Mouse (Mus musculus): ENCODE measurements around the gene Acvr1c. TPM values are rescaled to one million over a fixed set of nuclear protein-coding genes. Genes with fewer than 3 reads are reported as not detected.

Acvr1c gene
- total and polyA plus RNA-seq, 2 experiments from 2014 or later, result 0.23 to 0.31 TPM

DNA sequence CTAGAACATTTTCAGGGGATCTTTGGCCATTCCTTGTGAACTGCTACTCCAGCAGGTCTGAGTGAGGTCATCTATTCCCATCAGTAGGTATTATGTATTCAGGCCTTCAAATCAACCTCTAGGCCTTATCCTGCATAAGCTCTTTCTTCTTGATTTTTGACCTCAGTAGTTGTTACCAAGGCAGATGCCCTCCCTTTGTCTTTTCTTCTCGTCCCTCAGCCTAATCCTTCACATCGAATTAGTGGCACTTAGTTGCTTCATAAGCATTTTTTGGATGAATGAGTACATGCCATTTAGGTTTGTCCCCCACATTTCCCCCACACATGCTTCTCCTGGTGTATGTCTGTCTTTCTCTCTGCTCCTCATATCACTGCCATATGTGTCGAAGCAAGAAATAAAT, 8.5 kb upstream of the Acvr1c start:
- Histone ChIP-seq H3K27me3 (ENCODE audit: insufficient read depth, low read length) (no peaks in the 10 kb centered on the region), H3K4me2 (ENCODE audit: low read depth, low read length) (no peak overlapping the region), H3K4me3 (ENCODE audit: low read length) (no peak overlapping the region), H3K36me3 (ENCODE audit: insufficient read depth, low read length) (no peaks in the 10 kb centered on the region), H3K9me3 (ENCODE audit: low read length) (no peaks in the 10 kb centered on the region), H3K27ac (no peak overlapping the region), H3K9ac (replicated peaks; ENCODE audit: low read length) (no peak overlapping the region), H3K4me1 (ENCODE audit: insufficient read depth, low read length) (no peaks in the 10 kb centered on the region)
- no peak for ATAC-seq
- no peak for TF ChIP-seq CTCF (IDR thresholded peaks at IDR 0.05; ENCODE audit: low read depth)
- 64% methylated on average over 3 of the region's 3 CpGs for WGBS
- no peak for DNase-seq (ENCODE audit: low spot score)

- Histone ChIP-seq H3K4me2 (ENCODE audit: low read depth, low read length) (no peak overlapping the region), H3K9me3 (ENCODE audit: low read length) (no peaks in the 10 kb centered on the region), H3K9ac (replicated peaks; ENCODE audit: low read length) (no peak overlapping the region), H3K27me3 (ENCODE audit: insufficient read depth, low read length) (no peaks in the 10 kb centered on the region), H3K4me1 (ENCODE audit: insufficient read depth, low read length) (peaks cover 7% of the 10 kb centered on the region; the same call in 1 of the 2 replicates), H3K27ac (no peak overlapping the region), H3K36me3 (ENCODE audit: insufficient read depth, low read length) (no peaks in the 10 kb centered on the region), H3K4me3 (ENCODE audit: low read length) (no peak overlapping the region)
- WGBS, result 88% methylated on average over 3 of the region's 3 CpGs
- ATAC-seq (no peak), DNase-seq (ENCODE audit: low spot score) (no peak)
- TF ChIP-seq CTCF (IDR thresholded peaks at IDR 0.05; ENCODE audit: low read depth), result no peak
Observed at GRCm38 (mm10) chr2:58361361-58362046, 3.8 kb upstream of the Acvr1c start.

DNA sequence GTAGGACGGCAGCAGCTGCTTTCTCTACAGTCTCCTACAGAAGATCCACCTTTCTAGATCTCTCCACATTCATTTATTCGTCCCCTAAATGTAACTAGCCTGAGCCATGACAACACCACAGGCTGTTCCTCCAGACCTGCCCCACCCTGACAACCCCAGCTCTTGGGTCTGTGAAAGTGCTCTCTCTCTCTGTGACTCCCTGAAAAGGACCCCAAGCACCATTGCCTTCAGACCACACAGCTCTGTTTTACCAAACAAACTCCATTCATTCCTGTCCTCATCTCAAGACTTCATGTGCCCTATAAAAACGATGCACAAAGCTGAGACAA, 401 bp upstream of the Acvr1c start:
- ATAC-seq (no peak; the same call in 1 of the 2 replicates), DNase-seq (ENCODE audit: low spot score) (no peak)
- WGBS, result 16% methylated on average over 3 of the region's 3 CpGs
- peak overlapping the region; percentile 100 for H3K4me2 ChIP-seq (ENCODE audit: low read depth, low read length)
- TF ChIP-seq CTCF (IDR thresholded peaks at IDR 0.05; ENCODE audit: low read depth), result no peak
- no peaks in the 10 kb centered on the region for H3K36me3 ChIP-seq (ENCODE audit: insufficient read depth, low read length)
- no peak overlapping the region for H3K27ac ChIP-seq
- H3K4me3 ChIP-seq (ENCODE audit: low read length), result peak overlapping the region; percentile 67
- peaks cover 7% of the 10 kb centered on the region; the same call in 1 of the 2 replicates for H3K4me1 ChIP-seq (ENCODE audit: insufficient read depth, low read length)
- peak overlapping the region; percentile 47 for H3K9ac ChIP-seq (replicated peaks; ENCODE audit: low read length)
- H3K27me3 ChIP-seq (ENCODE audit: insufficient read depth, low read length), result no peaks in the 10 kb centered on the region
- no peaks in the 10 kb centered on the region for H3K9me3 ChIP-seq (ENCODE audit: low read length)

- H3K4me1 ChIP-seq (ENCODE audit: insufficient read depth, low read length), result peaks cover 7% of the 10 kb centered on the region; the same call in 1 of the 2 replicates
- WGBS, result 1% methylated on average over 7 of the region's 7 CpGs
- H3K9ac ChIP-seq (replicated peaks; ENCODE audit: low read length), result peak overlapping the region; percentile 47
- no peaks in the 10 kb centered on the region for H3K36me3 ChIP-seq (ENCODE audit: insufficient read depth, low read length)
- H3K4me2 ChIP-seq (ENCODE audit: low read depth, low read length), result peak overlapping the region; percentile 100
- H3K9me3 ChIP-seq (ENCODE audit: low read length), result no peaks in the 10 kb centered on the region
- H3K4me3 ChIP-seq (ENCODE audit: low read length), result peak overlapping the region; percentile 67
- DNase-seq (ENCODE audit: low spot score) (no peak), ATAC-seq (peak; percentile 61; the same call in 1 of the 2 replicates)
- no peak for TF ChIP-seq CTCF (IDR thresholded peaks at IDR 0.05; ENCODE audit: low read depth)
- H3K27ac ChIP-seq, result no peak overlapping the region
- H3K27me3 ChIP-seq (ENCODE audit: insufficient read depth, low read length), result no peaks in the 10 kb centered on the region
Observed at GRCm38 (mm10) chr2:58357068-58357413, 654 bp downstream of the Acvr1c start.

DNA sequence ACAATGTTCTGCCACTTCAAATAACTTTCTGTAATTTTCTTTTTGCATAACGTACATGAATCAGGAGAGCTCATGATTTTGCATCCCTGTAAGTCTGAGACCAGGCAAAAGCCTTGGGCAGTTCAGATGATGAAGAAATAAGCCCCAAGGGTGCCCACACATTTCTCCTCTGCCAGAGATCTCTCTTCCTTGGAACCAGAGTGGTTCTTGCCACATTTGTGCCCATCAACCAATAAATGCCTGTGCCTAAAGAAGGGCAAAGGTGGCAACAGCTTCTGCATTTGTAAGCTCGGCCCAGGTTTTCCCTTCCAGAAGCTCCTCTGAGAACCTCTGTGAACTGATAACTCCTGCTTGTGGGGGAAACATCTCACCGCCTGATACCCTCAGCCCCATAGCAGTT, 3.3 kb downstream of the Acvr1c start:
- WGBS, result 92% methylated on average over 3 of the region's 3 CpGs
- H3K36me3 ChIP-seq (ENCODE audit: insufficient read depth, low read length), result no peaks in the 10 kb centered on the region
- DNase-seq (ENCODE audit: low spot score), result no peak
- no peak overlapping the region for H3K4me2 ChIP-seq (ENCODE audit: low read depth, low read length)
- H3K4me3 ChIP-seq (ENCODE audit: low read length), result no peak overlapping the region
- no peak overlapping the region for H3K9ac ChIP-seq (replicated peaks; ENCODE audit: low read length)
- H3K27ac ChIP-seq, result no peak overlapping the region
- peaks cover 7% of the 10 kb centered on the region; the same call in 1 of the 2 replicates for H3K4me1 ChIP-seq (ENCODE audit: insufficient read depth, low read length)
- H3K9me3 ChIP-seq (ENCODE audit: low read length), result no peaks in the 10 kb centered on the region
- H3K27me3 ChIP-seq (ENCODE audit: insufficient read depth, low read length), result no peaks in the 10 kb centered on the region
- TF ChIP-seq CTCF (IDR thresholded peaks at IDR 0.05; ENCODE audit: low read depth), result no peak
- ATAC-seq, result no peak

DNA sequence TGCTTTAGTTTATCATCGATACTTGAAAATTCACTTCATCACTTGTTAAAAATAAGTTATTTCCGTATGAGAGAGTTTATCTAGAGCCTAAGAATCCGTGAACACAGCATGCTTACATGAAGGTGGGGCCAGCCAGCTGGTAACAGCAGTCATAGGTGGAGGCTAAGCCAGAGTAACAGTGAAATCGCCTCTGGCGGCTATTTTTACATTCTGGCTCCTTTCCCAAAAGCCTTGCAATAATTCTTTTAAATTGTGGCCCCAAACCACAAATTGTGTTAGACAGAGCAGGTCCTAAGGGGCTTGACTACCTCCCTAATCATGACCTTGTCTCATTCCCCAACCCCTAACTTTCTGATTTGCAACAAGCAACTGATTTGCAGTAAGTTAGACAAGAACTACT, 4.8 kb downstream of the Acvr1c start:
- Histone ChIP-seq H3K4me3 (ENCODE audit: low read length) (no peak overlapping the region), H3K4me1 (ENCODE audit: insufficient read depth, low read length) (peaks cover 7% of the 10 kb centered on the region; the same call in 1 of the 2 replicates), H3K27me3 (ENCODE audit: insufficient read depth, low read length) (no peaks in the 10 kb centered on the region), H3K9ac (replicated peaks; ENCODE audit: low read length) (no peak overlapping the region), H3K9me3 (ENCODE audit: low read length) (no peaks in the 10 kb centered on the region), H3K27ac (no peak overlapping the region), H3K36me3 (ENCODE audit: insufficient read depth, low read length) (no peaks in the 10 kb centered on the region), H3K4me2 (ENCODE audit: low read depth, low read length) (no peak overlapping the region)
- ATAC-seq, result no peak
- TF ChIP-seq CTCF (IDR thresholded peaks at IDR 0.05; ENCODE audit: low read depth), result no peak
- DNase-seq (ENCODE audit: low spot score), result no peak
- WGBS, result 75% methylated on average over 5 of the region's 5 CpGs

GRCm38 (mm10) chr2:58350657-58351056, 7.0 kb downstream of the Acvr1c start:
- DNase-seq (ENCODE audit: low spot score) (no peak), ATAC-seq (no peak)
- WGBS, result 94% methylated on average over 2 of the region's 2 CpGs
- Histone ChIP-seq H3K4me1 (ENCODE audit: insufficient read depth, low read length) (no peaks in the 10 kb centered on the region), H3K9ac (replicated peaks; ENCODE audit: low read length) (no peak overlapping the region), H3K27me3 (ENCODE audit: insufficient read depth, low read length) (no peaks in the 10 kb centered on the region), H3K4me2 (ENCODE audit: low read depth, low read length) (no peak overlapping the region), H3K9me3 (ENCODE audit: low read length) (no peaks in the 10 kb centered on the region), H3K36me3 (ENCODE audit: insufficient read depth, low read length) (no peaks in the 10 kb centered on the region), H3K4me3 (ENCODE audit: low read length) (no peak overlapping the region), H3K27ac (no peak overlapping the region)
- no peak for TF ChIP-seq CTCF (IDR thresholded peaks at IDR 0.05; ENCODE audit: low read depth)

Data from hindbrain, postnatal 0 days (tissue).